Comparison of ENCODE assay signal across 8 mouse cellular contexts in genomic region chr6:40470916-40471719, GRCm38 (mm10). TPM values are rescaled to one million over a fixed set of nuclear protein-coding genes. Genes with fewer than 3 reads are reported as not detected.
DNase-seq lines count a peak whose midpoint lies in the region; ATAC-seq and TF ChIP-seq lines count a peak whose summit lies in the region.

Gene Ssbp1 (plus strand): TSS chr6:40471352.

- peak; percentile 37 for TF ChIP-seq EP300 in CH12.LX (IDR thresholded peaks at IDR 0.05; ENCODE audit: low read length)

- H3K4me1 ChIP-seq in CH12.LX (ENCODE audit: control insufficient read depth in 1 of 2, insufficient read depth in 2 of 2), result peaks cover 0 to 38% of the 10 kb centered on the region in 2 experiments; a peak in 2 of 4 replicates
- peaks cover 3% of the 10 kb centered on the region; the same call in 1 of the 2 replicates for H3K4me1 ChIP-seq in forebrain, embryonic 11.5 days (replicated peaks; ENCODE audit: control insufficient read depth, insufficient read depth, low read length)
- H3K4me1 ChIP-seq in heart, embryonic 16.5 days (ENCODE audit: control insufficient read depth, insufficient read depth, low read length), result peaks cover 5% of the 10 kb centered on the region
- H3K4me1 ChIP-seq in liver, embryonic 15.5 days (replicated peaks), result peaks cover 15% of the 10 kb centered on the region
- H3K4me1 ChIP-seq in neural tube, embryonic 12.5 days, result peaks cover 10% of the 10 kb centered on the region; the same call in 1 of the 2 replicates

- H3K4me2 ChIP-seq in CH12.LX (ENCODE audit: insufficient read depth, low read depth, poor library complexity, severe bottlenecking), result peak within 1 kb of the TSS; percentile 91
- H3K4me2 ChIP-seq in forebrain, embryonic 11.5 days (ENCODE audit: low read depth, low read length, severe bottlenecking), result peak within 1 kb of the TSS; percentile 68
- H3K4me2 ChIP-seq in heart, embryonic 16.5 days (ENCODE audit: low read depth, low read length), result peak within 1 kb of the TSS; percentile 83
- H3K4me2 ChIP-seq in liver, embryonic 15.5 days, result peak within 1 kb of the TSS; percentile 78
- peak within 1 kb of the TSS; percentile 69 for H3K4me2 ChIP-seq in neural tube, embryonic 12.5 days (replicated peaks)

- under 1% methylated on average over 54 of the region's 54 CpGs for WGBS in forebrain, embryonic 11.5 days
- WGBS in heart, embryonic 16.5 days, result under 1% methylated on average over 54 of the region's 54 CpGs
- WGBS in liver, embryonic 15.5 days (ENCODE audit: insufficient replicate concordance), result under 1% methylated on average over 54 of the region's 54 CpGs
- WGBS in neural tube, embryonic 12.5 days, result 1% methylated on average over 54 of the region's 54 CpGs

- H3K9ac ChIP-seq in CH12.LX (ENCODE audit: insufficient read depth, low read depth), result peak within 1 kb of the TSS; percentile 96
- H3K9ac ChIP-seq in forebrain, embryonic 11.5 days (ENCODE audit: low read length), result peak within 1 kb of the TSS; percentile 90
- H3K9ac ChIP-seq in heart, embryonic 16.5 days (ENCODE audit: low read length), result peak within 1 kb of the TSS; percentile 90
- H3K9ac ChIP-seq in liver, embryonic 15.5 days, result peak within 1 kb of the TSS; percentile 78
- peak within 1 kb of the TSS; percentile 84 for H3K9ac ChIP-seq in neural tube, embryonic 12.5 days

- peak within 1 kb of the TSS; percentile 74 to 96 (median 85) for H3K4me3 ChIP-seq in CH12.LX (replicated peaks in 1 of 3; ENCODE audit: low read depth in 2 of 3, low read length in 2 of 3, poor library complexity in 1 of 3)
- peak within 1 kb of the TSS; percentile 64 for H3K4me3 ChIP-seq in forebrain, embryonic 11.5 days (ENCODE audit: low read depth, low read length)
- H3K4me3 ChIP-seq in heart, embryonic 16.5 days (ENCODE audit: low read length), result peak within 1 kb of the TSS; percentile 81
- peak within 1 kb of the TSS; percentile 80 for H3K4me3 ChIP-seq in liver, embryonic 15.5 days (replicated peaks)
- H3K4me3 ChIP-seq in neural tube, embryonic 12.5 days, result peak within 1 kb of the TSS; percentile 75

- TF ChIP-seq RAD21 in CH12.LX (IDR thresholded peaks at IDR 0.05; ENCODE audit: low read depth, low read length), result no peak

- TF ChIP-seq POLR2A in CH12.LX (IDR thresholded peaks at IDR 0.05; ENCODE audit: low read depth, low read length), result peak; percentile 98

- peaks cover 16% of the 10 kb centered on the region for H3K79me2 ChIP-seq in CH12.LX (replicated peaks; ENCODE audit: control insufficient read depth, extremely low read depth, insufficient read depth, poor library complexity, severe bottlenecking)

- TF ChIP-seq CTCF in CH12.LX (conservative IDR thresholded peaks at IDR 0.05 in 1 of 2, IDR thresholded peaks at IDR 0.05 in 1 of 2; ENCODE audit: low read depth in 2 of 2, low read length in 2 of 2), result peak in 1 of 2 experiments; percentile 30; a peak in 2 of 4 replicates

- dilution Hi-C loops in CH12.LX (cut with MboI; ENCODE audit: extremely low pct_ligation_motif_present, extremely low pct_unique_long_range_greater_than_20kb, low sequenced_read_pairs), result no loop called here

- H3K27me3 ChIP-seq in CH12.LX (replicated peaks), result no peaks in the 10 kb centered on the region
- no peaks in the 10 kb centered on the region for H3K27me3 ChIP-seq in forebrain, embryonic 11.5 days (ENCODE audit: control insufficient read depth, insufficient read depth, low read length)
- no peaks in the 10 kb centered on the region for H3K27me3 ChIP-seq in heart, embryonic 16.5 days (ENCODE audit: control insufficient read depth, insufficient read depth, low read length)
- no peaks in the 10 kb centered on the region for H3K27me3 ChIP-seq in liver, embryonic 15.5 days
- H3K27me3 ChIP-seq in neural tube, embryonic 12.5 days (replicated peaks), result no peaks in the 10 kb centered on the region

- peaks cover 4% of the 10 kb centered on the region for H3K9me3 ChIP-seq in CH12.LX (replicated peaks; ENCODE audit: low read length)
- no peaks in the 10 kb centered on the region for H3K9me3 ChIP-seq in forebrain, embryonic 11.5 days (ENCODE audit: control insufficient read depth, low read length)
- 0 out of 2 replicates have a peak, but pooled peaks cover 4% of the 10 kb centered on the region for H3K9me3 ChIP-seq in heart, embryonic 16.5 days (replicated peaks; ENCODE audit: control insufficient read depth, low read length)
- no peaks in the 10 kb centered on the region for H3K9me3 ChIP-seq in liver, embryonic 15.5 days (replicated peaks)
- H3K9me3 ChIP-seq in neural tube, embryonic 12.5 days, result no peaks in the 10 kb centered on the region

- peak within 1 kb of the TSS; percentile 87 for H3K27ac ChIP-seq in CH12.LX (ENCODE audit: insufficient read depth, low read depth)
- H3K27ac ChIP-seq in forebrain, embryonic 11.5 days (ENCODE audit: low read depth, low read length), result peak within 1 kb of the TSS; percentile 91
- H3K27ac ChIP-seq in heart, embryonic 16.5 days (ENCODE audit: low read length), result peak within 1 kb of the TSS; percentile 93
- peak within 1 kb of the TSS; percentile 85 for H3K27ac ChIP-seq in liver, embryonic 15.5 days (replicated peaks)
- H3K27ac ChIP-seq in neural tube, embryonic 12.5 days, result peak within 1 kb of the TSS; percentile 64

- ATAC-seq in forebrain, embryonic 11.5 days (replicated peaks; ENCODE audit: low FRiP score), result peak; percentile 96
- peak; percentile 92 for ATAC-seq in heart, embryonic 16.5 days (replicated peaks; ENCODE audit: extremely low read depth, insufficient read depth, low FRiP score)
- peak; percentile 93 for ATAC-seq in liver, embryonic 15.5 days (ENCODE audit: insufficient read depth)
- ATAC-seq in neural tube, embryonic 12.5 days (ENCODE audit: low FRiP score, low read depth), result peak; percentile 96

- in situ Hi-C loops in CH12.LX (cut with MboI; ENCODE audit: low pct_ligation_motif_present, low pct_unique_long_range_greater_than_20kb, low sequenced_read_pairs), result no loop called here

- peak; percentile 96 for DNase-seq in CH12.LX (ENCODE audit: extremely low read depth)
- peak; percentile 89 for DNase-seq in c-Kit-positive CD71-positive TER-119-negative erythroid progenitor cells, embryonic 14.5 days (ENCODE audit: low read depth)
- DNase-seq in forebrain, embryonic 11.5 days (ENCODE audit: low spot score), result peak; percentile 96
- peak; percentile 96 for DNase-seq in kidney, postnatal 36 days
- DNase-seq in telencephalon, adult 2 months (ENCODE audit: low read depth, low spot score), result peak; percentile 96

- H3K36me3 ChIP-seq in CH12.LX (replicated peaks in 1 of 2; ENCODE audit: control insufficient read depth in 1 of 2, insufficient read depth in 1 of 2, low read length in 1 of 2), result peaks cover 24 to 32% of the 10 kb centered on the region in 2 experiments
- H3K36me3 ChIP-seq in forebrain, embryonic 11.5 days (ENCODE audit: control insufficient read depth, insufficient read depth, low read length), result peaks cover 5% of the 10 kb centered on the region; the same call in 1 of the 2 replicates
- H3K36me3 ChIP-seq in heart, embryonic 16.5 days (ENCODE audit: control insufficient read depth, insufficient read depth), result peaks cover 25% of the 10 kb centered on the region
- peaks cover 21% of the 10 kb centered on the region for H3K36me3 ChIP-seq in liver, embryonic 15.5 days (replicated peaks)
- peaks cover 27% of the 10 kb centered on the region for H3K36me3 ChIP-seq in neural tube, embryonic 12.5 days

TF ChIP-seq in CH12.LX, 34 proteins besides CTCF, POLR2A, EP300 and RAD21 (continues in another document):
- TF ChIP-seq USF1 (IDR thresholded peaks at IDR 0.05; ENCODE audit: low read depth, low read length) (no peak), ZC3H11A (IDR thresholded peaks at IDR 0.05; ENCODE audit: low read depth, low read length) (no peak), USF2 (conservative IDR thresholded peaks at IDR 0.05; ENCODE audit: low read depth, low read length) (no peak), MEF2A (IDR thresholded peaks at IDR 0.05; ENCODE audit: borderline replicate concordance, low read depth, low read length) (peak; percentile 84; the same call in 1 of the 2 replicates), GABPA (IDR thresholded peaks at IDR 0.05; ENCODE audit: insufficient replicate concordance, low read depth, low read length) (no peak; the same call in 1 of the 2 replicates), JUND (conservative IDR thresholded peaks at IDR 0.05; ENCODE audit: low read depth, low read length) (peak; percentile 58; the same call in 1 of the 2 replicates), MYC (IDR thresholded peaks at IDR 0.05; ENCODE audit: low read depth, low read length) (peak; percentile 42; the same call in 1 of the 2 replicates), RCOR1 (conservative IDR thresholded peaks at IDR 0.05; ENCODE audit: low read depth, low read length) (peak; percentile 87), ZKSCAN1 (IDR thresholded peaks at IDR 0.05; ENCODE audit: borderline replicate concordance, low read depth, low read length) (peak; percentile 80; the same call in 1 of the 2 replicates), IRF4 (IDR thresholded peaks at IDR 0.05; ENCODE audit: low read depth, low read length) (peak; percentile 85), SIN3A (IDR thresholded peaks at IDR 0.05; ENCODE audit: low read length) (peak; percentile 93), ETS1 (conservative IDR thresholded peaks at IDR 0.05; ENCODE audit: low read depth, low read length) (peak; percentile 60; the same call in 1 of the 2 replicates), ZMIZ1 (IDR thresholded peaks at IDR 0.05; ENCODE audit: low read depth, low read length) (peak; percentile 93), KAT2A (IDR thresholded peaks at IDR 0.05; ENCODE audit: insufficient replicate concordance, low read length) (peak; percentile 92), BHLHE40 (IDR thresholded peaks at IDR 0.05; ENCODE audit: low read depth, low read length) (peak; percentile 56), E2F4 (IDR thresholded peaks at IDR 0.05; ENCODE audit: insufficient replicate concordance, low read depth, low read length) (0 out of 2 replicates have a peak, but pooled peaks have one; percentile 27), ELF1 (IDR thresholded peaks at IDR 0.05; ENCODE audit: low read depth, low read length) (peak; percentile 95), HCFC1 (IDR thresholded peaks at IDR 0.05; ENCODE audit: low read depth, low read length) (peak; percentile 99), MAZ (IDR thresholded peaks at IDR 0.05; ENCODE audit: low read depth, low read length) (peak; percentile 71; the same call in 1 of the 2 replicates), TBP (conservative IDR thresholded peaks at IDR 0.05; ENCODE audit: low read depth, low read length) (0 out of 2 replicates have a peak, but pooled peaks have one; percentile 11)

RNA-seq across cellular contexts. Expression of gene Ssbp1, which starts in this region (rescaled TPM):
- total RNA-seq in CH12.LX (2012; rRNA removed) (70.2 and 84.1 TPM in 2 replicates), CH12.LX (2014; rRNA removed) (109 and 110 TPM in 2 replicates)
- polyA plus RNA-seq in CH12.LX (2012; ENCODE audit: insufficient read length, low read depth), result 118 and 147 TPM in 2 replicates
- 177 and 197 TPM in 2 replicates for polyA plus RNA-seq in forebrain, embryonic 11.5 days (2014; fragmentation: Nextera tagmentation; extraction: Ambion mirVana)
- 99.6 and 130 TPM in 2 replicates for polyA plus RNA-seq in heart, embryonic 16.5 days (2015; fragmentation: Nextera tagmentation; extraction: Ambion mirVana)
- 45.7 and 53.0 TPM in 2 replicates for polyA plus RNA-seq in liver, embryonic 15.5 days (2015; fragmentation: Nextera tagmentation; extraction: Ambion mirVana)
- 147 and 156 TPM in 2 replicates for polyA plus RNA-seq in neural tube, embryonic 12.5 days (2016; fragmentation: Nextera tagmentation; extraction: Ambion mirVana)

Comparison
In these comparisons a context has a peak if more than half of its experiments do, and no peak if none do; other contexts are left out.
1. Peak in every context shown above with its lines: DNase-seq, ATAC-seq, H3K4me3 ChIP-seq and H3K27ac ChIP-seq.